Mouse (Mus musculus) liver, embryonic 11.5 days (tissue): ENCODE data around the gene Stn1. TPM values are rescaled to one million over a fixed set of nuclear protein-coding genes. Genes with fewer than 3 reads are reported as not detected.
A peak's percentile ranks its signal among the peaks of the same experiment; 100 is the strongest.

ENCODE experiments used
- ATAC-seq: fragments of 200-750 bp; cut with Nextera tagmentation; replicated peaks from 2 replicates; pipeline ENCODE4 v1.8.0; 2017; ENCODE audit warnings: moderate number of reproducible peaks, mild to moderate bottlenecking, moderate TSS enrichment, moderate library complexity; ENCODE audit not compliant: low FRiP score
- DNase-seq: peaks from one replicate; pipeline ENCODE4 v3.0.0-alpha.2; 2017; ENCODE audit warnings: low spot score
- H3K27ac ChIP-seq: fragments of 300-500 bp; sonication (generic); 2 replicates; pipeline ENCODE4 v1.5.1; 2014; ENCODE audit warnings: mild to moderate bottlenecking, low read depth, low read length, control low read depth
- H3K27me3 ChIP-seq: fragments of 300-500 bp; sonication (generic); replicated peaks from 2 replicates; pipeline ENCODE4 v1.6.1; 2014; ENCODE audit warnings: low read length, mixed read lengths; ENCODE audit not compliant: control insufficient read depth, insufficient read depth
- H3K36me3 ChIP-seq: fragments of 300-500 bp; sonication (generic); 2 replicates; pipeline ENCODE4 v1.6.1; 2014; ENCODE audit warnings: mild to moderate bottlenecking, low read length, moderate library complexity, mixed read lengths; ENCODE audit not compliant: control insufficient read depth, insufficient read depth
- H3K4me1 ChIP-seq: fragments of 300-500 bp; sonication (generic); replicated peaks from 2 replicates; pipeline ENCODE4 v1.6.1; 2014; ENCODE audit warnings: low read length, mixed read lengths; ENCODE audit not compliant: control insufficient read depth, insufficient read depth
- H3K4me2 ChIP-seq: fragments of 300-500 bp; sonication (generic); 2 replicates; pipeline ENCODE4 v1.6.1; 2014; ENCODE audit warnings: mild to moderate bottlenecking, control low read depth, moderate library complexity
- H3K4me3 ChIP-seq: fragments of 300-500 bp; sonication (generic); 2 replicates; pipeline ENCODE4 v1.5.1; 2014; ENCODE audit warnings: low read depth, low read length, control low read depth
- H3K9ac ChIP-seq: fragments of 300-500 bp; sonication (generic); 2 replicates; pipeline ENCODE4 v1.6.1; 2014; ENCODE audit warnings: low read depth, low read length, control low read depth
- H3K9me3 ChIP-seq: fragments of 300-500 bp; sonication (generic); 2 replicates; pipeline ENCODE4 v1.6.1; 2016; ENCODE audit warnings: low read length, inconsistent platforms, mixed read lengths; ENCODE audit not compliant: control insufficient read depth
- WGBS: fragments of 180-500 bp; shearing (Covaris S2); extraction: QIAGEN DNeasy Blood & Tissue Kit; methylation state at CpG from one replicate; pipeline ENCODE4 v1.1.7; 2014; 5-methylcytosine and 5-hydroxymethylcytosine counted together
- polyA plus RNA-seq: library from polyadenylated mRNA; unstranded; fragments of >200 nt; fragmentation: Nextera tagmentation; extraction: Ambion mirVana; gene quantifications from 2 replicates; pipeline ENCODE4 v1.2.1, GENCODE M21; 2014

The Stn1 gene
- polyA plus RNA-seq, 1 experiment from 2014 or later, result 30.8 TPM

GRCm38 (mm10) chr19:47549584-47549983 lies 12.3 kb upstream of the Stn1 start:
- H3K27me3 ChIP-seq, result no peaks in the 10 kb centered on the region
- no peak overlapping the region for H3K27ac ChIP-seq

GRCm38 (mm10) chr19:47549174-47549573 lies 11.9 kb upstream of the Stn1 start:
- ATAC-seq (no peak), DNase-seq (no peak)
- Histone ChIP-seq H3K27ac (no peak overlapping the region), H3K36me3 (no peaks in the 10 kb centered on the region), H3K27me3 (no peaks in the 10 kb centered on the region), H3K4me3 (no peak overlapping the region), H3K9ac (no peak overlapping the region), H3K4me2 (no peak overlapping the region), H3K9me3 (no peaks in the 10 kb centered on the region), H3K4me1 (no peaks in the 10 kb centered on the region)
- WGBS, result 79% methylated on average over 9 of the region's 9 CpGs

More at GRCm38 (mm10) chr19:47549584-47549983, 12.3 kb upstream of the Stn1 start:
- Histone ChIP-seq H3K4me3 (no peak overlapping the region), H3K4me2 (no peak overlapping the region), H3K9me3 (no peaks in the 10 kb centered on the region), H3K9ac (no peak overlapping the region), H3K4me1 (no peaks in the 10 kb centered on the region), H3K36me3 (no peaks in the 10 kb centered on the region)
- WGBS, result 85% methylated on average over 4 of the region's 4 CpGs
- DNase-seq (no peak), ATAC-seq (no peak)

GRCm38 (mm10) chr19:47548432-47549076 lies 11.2 kb upstream of the Stn1 start:
- H3K4me1 ChIP-seq, result no peaks in the 10 kb centered on the region
- DNase-seq (no peak), ATAC-seq (no peak; the same call in 1 of the 2 replicates)
- no peaks in the 10 kb centered on the region for H3K27me3 ChIP-seq
- H3K27ac ChIP-seq, result no peak overlapping the region
- H3K9ac ChIP-seq, result no peak overlapping the region
- H3K36me3 ChIP-seq, result no peaks in the 10 kb centered on the region
- WGBS, result 86% methylated on average over 11 of the region's 11 CpGs
- H3K4me3 ChIP-seq, result no peak overlapping the region
- no peak overlapping the region for H3K4me2 ChIP-seq
- H3K9me3 ChIP-seq, result no peaks in the 10 kb centered on the region

GRCm38 (mm10) chr19:47545528-47545927 lies 8.2 kb upstream of the Stn1 start:
- Histone ChIP-seq H3K36me3 (no peaks in the 10 kb centered on the region), H3K4me1 (no peaks in the 10 kb centered on the region), H3K9me3 (no peaks in the 10 kb centered on the region), H3K4me2 (no peak overlapping the region), H3K27ac (no peak overlapping the region), H3K4me3 (no peak overlapping the region), H3K27me3 (no peaks in the 10 kb centered on the region), H3K9ac (no peak overlapping the region)
- DNase-seq (no peak), ATAC-seq (no peak)

GRCm38 (mm10) chr19:47545055-47545454 lies 7.7 kb upstream of the Stn1 start:
- DNase-seq (no peak), ATAC-seq (no peak)
- H3K36me3 ChIP-seq, result no peaks in the 10 kb centered on the region
- 79% methylated on average over 3 of the region's 3 CpGs for WGBS
- no peaks in the 10 kb centered on the region for H3K4me1 ChIP-seq
- H3K4me2 ChIP-seq, result no peak overlapping the region
- H3K9me3 ChIP-seq, result no peaks in the 10 kb centered on the region
- H3K9ac ChIP-seq, result no peak overlapping the region
- no peak overlapping the region for H3K27ac ChIP-seq
- no peak overlapping the region for H3K4me3 ChIP-seq
- no peaks in the 10 kb centered on the region for H3K27me3 ChIP-seq

GRCm38 (mm10) chr19:47542441-47542840 lies 5.1 kb upstream of the Stn1 start:
- no peaks in the 10 kb centered on the region for H3K36me3 ChIP-seq
- 66% methylated on average over 7 of the region's 7 CpGs for WGBS
- no peak overlapping the region for H3K9ac ChIP-seq
- peaks cover 14% of the 10 kb centered on the region for H3K4me1 ChIP-seq
- no peak for ATAC-seq
- DNase-seq, result no peak
- no peaks in the 10 kb centered on the region for H3K27me3 ChIP-seq
- no peak overlapping the region for H3K4me2 ChIP-seq
- H3K9me3 ChIP-seq, result no peaks in the 10 kb centered on the region
- no peak overlapping the region for H3K4me3 ChIP-seq
- H3K27ac ChIP-seq, result no peak overlapping the region

GRCm38 (mm10) chr19:47538801-47539200 lies 1.5 kb upstream of the Stn1 start:
- DNase-seq (no peak), ATAC-seq (0 out of 2 replicates have a peak, but pooled peaks have one; percentile 21)
- Histone ChIP-seq H3K4me2 (peak overlapping the region; percentile 86), H3K4me3 (0 out of 2 replicates have a peak overlapping the region, but pooled peaks have one; percentile 6), H3K4me1 (peaks cover 25% of the 10 kb centered on the region), H3K27me3 (no peaks in the 10 kb centered on the region), H3K36me3 (peaks cover 1% of the 10 kb centered on the region; the same call in 1 of the 2 replicates), H3K27ac (no peak overlapping the region), H3K9me3 (no peaks in the 10 kb centered on the region), H3K9ac (no peak overlapping the region)
- WGBS, result 2% methylated on average over 6 of the region's 6 CpGs

GRCm38 (mm10) chr19:47537879-47538278 lies 572 bp upstream of the Stn1 start:
- WGBS, result 50% methylated on average over 6 of the region's 6 CpGs
- ATAC-seq (no peak), DNase-seq (no peak)
- Histone ChIP-seq H3K4me2 (peak overlapping the region; percentile 86), H3K27ac (peak overlapping the region; percentile 76), H3K9ac (peak overlapping the region; percentile 77), H3K4me3 (peak overlapping the region; percentile 68; the same call in 1 of the 2 replicates), H3K36me3 (peaks cover 2% of the 10 kb centered on the region; the same call in 1 of the 2 replicates), H3K9me3 (no peaks in the 10 kb centered on the region), H3K4me1 (peaks cover 25% of the 10 kb centered on the region), H3K27me3 (no peaks in the 10 kb centered on the region)
